Mouse (Mus musculus) layer of hippocampus, adult 2 months (tissue): ENCODE data around the gene Sertad3. TPM values are rescaled to one million over a fixed set of nuclear protein-coding genes. Genes with fewer than 3 reads are reported as not detected.
A peak's percentile ranks its signal among the peaks of the same experiment; 100 is the strongest.

Source experiments
- DNase-seq, 2 experiments: peaks; one replicate each; pipeline ENCODE4 v3.0.0; 2022; ENCODE audit warnings: low spot score in 2 of 2
- H3K27ac ChIP-seq: fragments of 200-600 bp; 2 replicates; pipeline ENCODE4 v1.8.1; 2022
- H3K4me3 ChIP-seq: fragments of 200-600 bp; 2 replicates; pipeline ENCODE4 v1.8.1; 2022; ENCODE audit warnings: mild to moderate bottlenecking
- CTCF ChIP-seq: fragments of 200-600 bp; conservative IDR thresholded peaks from 2 replicates; pipeline ENCODE4 v1.8.1; 2022; ENCODE audit warnings: antibody characterized with exemption, mild to moderate bottlenecking, moderate library complexity
- long read RNA-seq, 2 experiments: library from polyadenylated mRNA; stranded (forward); transcript quantifications; one replicate each; pipeline ENCODE4 v2.0.0; 2021; ENCODE audit warnings: borderline mapping rate in 2 of 2
- total RNA-seq, 2 experiments: library from RNA; stranded (reverse); gene quantifications; 2 replicates each; pipeline ENCODE4 v1.2.3; 2021

Gene Sertad3
- 1 to 10 TPM; 3.3 to 3.8 TPM for total RNA-seq
- long read RNA-seq, experiment 1, partial matches to known transcripts = 1 of 3 reads
- long read RNA-seq, experiment 1, other reads (novel, unspliced or antisense) = 0 of 3 reads
- long read RNA-seq, experiment 2, partial matches to known transcripts = 0 of 4 reads
- long read RNA-seq, experiment 2, other reads (novel, unspliced or antisense) = 1 of 4 reads

GRCm38 (mm10) chr7:27473156-27473834 lies at the start of gene Sertad3:
Gene Sertad3, plus strand, starts transcription at chr7:27473768.
- peak within 1 kb of the TSS; percentile 88 for H3K27ac ChIP-seq
- DNase-seq = peak; percentile 96 to 97
- H3K4me3 ChIP-seq = peak within 1 kb of the TSS; percentile 69
- TF ChIP-seq CTCF = no peak; the same call in 1 of the 2 replicates

GRCm38 (mm10) chr7:27427387-27427786 lies 46.2 kb upstream of the Sertad3 start:
- H3K27ac ChIP-seq = no peak overlapping the region
- no peak overlapping the region for H3K4me3 ChIP-seq
- DNase-seq = no peak
- TF ChIP-seq CTCF = no peak

- TF ChIP-seq CTCF = no peak
- H3K4me3 ChIP-seq = no peak overlapping the region
- no peak overlapping the region for H3K27ac ChIP-seq
These were observed 45.6 kb upstream of the Sertad3 start for GRCm38 (mm10) chr7:27428002-27428401.

GRCm38 (mm10) chr7:27429135-27429534 lies 44.4 kb upstream of the Sertad3 start:
- Histone ChIP-seq H3K27ac (no peak overlapping the region), H3K4me3 (no peak overlapping the region)
- TF ChIP-seq CTCF = peak; percentile 64
- DNase-seq = no peak

More at GRCm38 (mm10) chr7:27428002-27428401, 45.6 kb upstream of the Sertad3 start:
- no peak for DNase-seq

- no peak for DNase-seq
- Histone ChIP-seq H3K4me3 (no peak overlapping the region), H3K27ac (no peak overlapping the region)
- no peak for TF ChIP-seq CTCF
These were observed 40.2 kb upstream of the Sertad3 start for GRCm38 (mm10) chr7:27433349-27433748.

GRCm38 (mm10) chr7:27433794-27434193 lies 39.8 kb upstream of the Sertad3 start:
- DNase-seq = no peak
- H3K27ac ChIP-seq = no peak overlapping the region
- TF ChIP-seq CTCF = no peak

GRCm38 (mm10) chr7:27437544-27437943 lies 36.0 kb upstream of the Sertad3 start:
- no peak overlapping the region for H3K27ac ChIP-seq
- no peak for DNase-seq
- peak; percentile 69 for TF ChIP-seq CTCF
- no peak overlapping the region for H3K4me3 ChIP-seq

More at GRCm38 (mm10) chr7:27433794-27434193, 39.8 kb upstream of the Sertad3 start:
- no peak overlapping the region for H3K4me3 ChIP-seq

- Histone ChIP-seq H3K27ac (no peak overlapping the region), H3K4me3 (no peak overlapping the region)
- DNase-seq = no peak
- peak; percentile 63 for TF ChIP-seq CTCF
These were observed 33.6 kb upstream of the Sertad3 start for GRCm38 (mm10) chr7:27440014-27440413.

- H3K27ac ChIP-seq = peak overlapping the region; percentile 91
- peak overlapping the region; percentile 67 for H3K4me3 ChIP-seq
- TF ChIP-seq CTCF = no peak
- no peak for DNase-seq
These were observed 27.5 kb upstream of the Sertad3 start for GRCm38 (mm10) chr7:27446051-27446450.

- DNase-seq = peak; percentile 63 to 65
- no peak for TF ChIP-seq CTCF
- Histone ChIP-seq H3K4me3 (peak overlapping the region; percentile 67), H3K27ac (peak overlapping the region; percentile 91)
These were observed 26.8 kb upstream of the Sertad3 start for GRCm38 (mm10) chr7:27446521-27447418.

GRCm38 (mm10) chr7:27447419-27448286 lies 25.9 kb upstream of the Sertad3 start, which contains the start of the genes Sptbn4 and Blvrb:
Gene Sptbn4, minus strand, starts transcription at chr7:27447686.
Gene Blvrb, plus strand, starts transcription at chr7:27447978.
- peak within 1 kb of the TSS; percentile 91 for H3K27ac ChIP-seq
- TF ChIP-seq CTCF = peak; percentile 56
- H3K4me3 ChIP-seq = peak within 1 kb of the TSS; percentile 67
- peak; percentile 95 to 99 for DNase-seq
